Mouse (Mus musculus) c-Kit-positive CD71-positive TER-119-negative erythroid progenitor cells, embryonic 14.5 days (primary cell): ENCODE data around the gene Dcst1.

ENCODE experiments used
- DNase-seq: peaks from one replicate; pipeline ENCODE4 v3.0.0-alpha.2; 2013; ENCODE audit warnings: low read depth

Dcst1 gene

DNA sequence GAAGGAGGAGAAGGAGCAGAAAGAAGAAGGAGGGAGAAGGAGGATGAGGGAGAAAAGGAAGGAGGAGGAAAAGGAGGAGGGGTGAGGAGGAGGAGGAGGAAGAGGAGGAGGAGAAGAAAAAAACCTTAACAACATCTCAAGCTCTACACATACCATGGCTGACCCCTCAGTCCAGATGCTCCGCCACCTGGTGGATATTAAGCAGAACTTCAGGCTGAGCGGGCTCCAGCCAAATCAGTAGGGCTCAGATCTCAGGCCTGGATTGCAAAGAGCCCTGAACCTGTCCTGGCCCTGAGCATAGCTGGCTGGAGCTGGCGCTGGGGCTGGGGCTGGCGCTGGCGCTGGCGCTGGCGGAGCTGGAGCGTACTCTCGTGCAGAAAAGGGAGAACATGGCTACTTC is 57.0 kb downstream of the Dcst1 start:
- peak; percentile 55 for DNase-seq

DNA sequence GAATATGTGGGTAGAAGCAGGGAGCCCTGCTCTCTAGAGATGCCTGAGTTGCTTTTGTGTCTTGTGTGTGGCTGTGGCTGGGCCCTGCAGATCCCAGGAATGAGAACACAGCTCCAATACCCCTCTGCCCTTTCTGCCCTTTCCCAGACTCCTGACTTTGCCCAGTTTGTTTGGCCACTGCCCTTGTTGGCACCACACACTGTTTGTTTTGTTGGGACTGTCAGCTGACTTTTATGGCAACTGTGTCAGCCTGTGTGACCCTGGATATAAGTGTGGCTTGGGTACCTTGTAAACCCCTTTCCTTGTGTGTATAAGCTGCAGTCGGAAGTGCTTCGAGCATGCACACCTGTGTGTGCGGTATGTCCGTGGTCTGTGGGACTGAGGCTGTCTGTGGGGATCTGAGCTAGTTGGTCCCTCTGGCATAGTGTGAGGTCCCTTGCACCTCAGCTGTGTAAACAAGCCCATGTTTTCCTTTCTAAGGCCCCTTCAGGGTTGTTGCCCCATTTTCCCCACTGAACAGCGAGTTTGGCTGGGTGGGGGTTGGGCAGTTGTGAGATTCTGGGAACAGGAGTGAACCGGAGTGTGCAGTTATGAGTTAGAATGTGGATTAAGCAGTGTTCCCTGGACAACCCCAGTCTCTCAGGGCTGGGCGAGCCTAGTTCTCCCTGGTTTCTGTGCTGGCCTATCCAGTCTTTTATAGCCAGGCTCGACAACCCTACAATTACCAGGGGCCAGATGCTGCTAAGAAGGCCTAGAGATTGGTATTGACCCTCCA is 59.3 kb downstream of the Dcst1 start:
- no peak for DNase-seq

- no peak for DNase-seq
These were observed 59.9 kb downstream of the Dcst1 start for GRCm38 (mm10) chr3:89305105-89305504.

- DNase-seq, result no peak
These were observed 60.6 kb downstream of the Dcst1 start for GRCm38 (mm10) chr3:89304440-89304839.

DNA sequence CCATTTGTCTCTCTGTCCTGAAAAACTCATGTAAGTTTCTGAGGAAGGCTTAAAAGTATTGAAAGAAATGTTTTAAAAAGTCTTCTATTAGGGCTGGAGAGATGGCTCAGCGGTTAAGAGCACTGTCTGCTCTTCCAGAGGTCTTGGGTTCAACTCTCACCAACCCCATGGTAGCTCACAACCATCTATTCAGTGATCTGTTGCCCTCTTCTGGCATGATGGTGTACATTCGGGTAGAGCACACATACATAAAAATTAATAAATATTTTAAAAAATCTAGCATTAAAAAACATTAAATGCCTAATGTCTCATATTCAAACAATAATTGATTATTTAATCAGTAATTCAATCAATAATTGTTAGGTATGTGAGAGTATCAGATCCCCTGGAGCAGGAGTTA is 64.5 kb downstream of the Dcst1 start:
- no peak for DNase-seq
